Mouse (Mus musculus) heart, postnatal 0 days (tissue): ENCODE data around the gene Gab1. TPM values are rescaled to one million over a fixed set of nuclear protein-coding genes. Genes with fewer than 3 reads are reported as not detected.
A peak's percentile ranks its signal among the peaks of the same experiment; 100 is the strongest.

Experiments used
- ATAC-seq: fragments of 200-750 bp; cut with Nextera tagmentation; 2 replicates; pipeline ENCODE4 v1.8.0; 2017; ENCODE audit warnings: low read depth, moderate number of reproducible peaks, moderate library complexity; ENCODE audit not compliant: insufficient read depth
- DNase-seq: peaks from one replicate; pipeline ENCODE4 v3.0.0-alpha.2; 2016; ENCODE audit warnings: low spot score
- H3K27ac ChIP-seq: fragments of 300-500 bp; sonication (generic); 2 replicates; pipeline ENCODE4 v1.5.1; 2014; ENCODE audit warnings: low read depth, mild to moderate bottlenecking
- H3K27me3 ChIP-seq: fragments of 300-500 bp; sonication (generic); 2 replicates; pipeline ENCODE4 v1.6.1; 2014; ENCODE audit warnings: low read length, mixed read lengths; ENCODE audit not compliant: control insufficient read depth, insufficient read depth
- H3K36me3 ChIP-seq: fragments of 300-500 bp; sonication (generic); replicated peaks from 2 replicates; pipeline ENCODE4 v1.6.1; 2014; ENCODE audit warnings: low read length, mixed read lengths; ENCODE audit not compliant: control insufficient read depth, insufficient read depth
- H3K4me1 ChIP-seq: fragments of 300-500 bp; sonication (generic); 2 replicates; pipeline ENCODE4 v1.6.1; 2014; ENCODE audit warnings: antibody characterized with exemption; ENCODE audit not compliant: control insufficient read depth, insufficient read depth
- H3K4me2 ChIP-seq: fragments of 300-500 bp; sonication (generic); 2 replicates; pipeline ENCODE4 v1.6.1; 2014; ENCODE audit warnings: low read depth, mild to moderate bottlenecking, low read length, moderate library complexity
- H3K4me3 ChIP-seq: fragments of 300-500 bp; sonication (generic); 2 replicates; pipeline ENCODE4 v1.5.1; 2014; ENCODE audit warnings: low read depth, low read length
- H3K9ac ChIP-seq: fragments of 300-500 bp; sonication (generic); replicated peaks from 2 replicates; pipeline ENCODE4 v1.6.1; 2014; ENCODE audit warnings: low read depth, low read length, mixed read lengths
- H3K9me3 ChIP-seq: fragments of 300-500 bp; sonication (generic); replicated peaks from 2 replicates; pipeline ENCODE4 v1.6.1; 2016; ENCODE audit warnings: low read length; ENCODE audit not compliant: control insufficient read depth
- CTCF ChIP-seq: IDR thresholded peaks from 2 replicates; pipeline ENCODE4 v1.5.1; 2016; ENCODE audit warnings: antibody characterized with exemption, control low read depth, low read depth
- EP300 ChIP-seq: IDR thresholded peaks from 2 replicates; pipeline ENCODE4 v1.6.1; 2016; ENCODE audit warnings: antibody characterized with exemption, low read depth
- WGBS: fragments of 180-500 bp; shearing (Covaris S2); extraction: QIAGEN DNeasy Blood & Tissue Kit; methylation state at CpG from one replicate; pipeline ENCODE4 v1.1.7; 2014; 5-methylcytosine and 5-hydroxymethylcytosine counted together
- polyA plus RNA-seq: library from polyadenylated mRNA; unstranded; fragments of >200 nt; fragmentation: Nextera tagmentation; extraction: Ambion mirVana; gene quantifications from 2 replicates; pipeline ENCODE4 v1.2.1, GENCODE M21; 2015
- total RNA-seq: library from RNA; depleted of rRNA; stranded (reverse); fragments of >200 nt; gene quantifications from 2 replicates; pipeline ENCODE4 v1.2.3, GENCODE M21; 2014; ENCODE audit warnings: low replicate concordance

Gene Gab1
- total and polyA plus RNA-seq, 2 experiments from 2014 or later = 18.8 to 54.0 TPM

DNA sequence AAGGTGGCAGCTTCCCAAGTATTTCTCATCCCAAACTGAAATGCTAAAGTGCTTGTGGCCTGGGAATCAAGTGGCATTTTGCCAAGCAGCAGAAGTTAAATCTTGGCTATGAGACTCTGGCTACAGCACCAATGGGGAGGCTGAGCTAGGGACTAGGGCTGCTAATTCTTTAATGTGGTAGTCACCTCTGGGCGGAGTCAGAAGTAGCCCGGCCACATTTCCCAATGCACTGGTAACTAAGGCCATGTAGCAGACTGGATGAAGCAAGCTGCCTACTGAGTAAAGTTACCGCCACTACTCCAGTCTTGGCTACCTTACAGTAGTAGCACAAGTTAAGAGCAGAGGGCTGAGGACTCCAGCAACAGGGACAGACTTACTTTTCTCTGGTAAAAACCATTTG is 12.7 kb downstream of the Gab1 start:
- 45% methylated on average over 3 of the region's 3 CpGs for WGBS
- H3K36me3 ChIP-seq = peaks cover 4% of the 10 kb centered on the region
- peaks cover 58% of the 10 kb centered on the region for H3K4me1 ChIP-seq
- peak overlapping the region; percentile 11; the same call in 1 of the 2 replicates for H3K9ac ChIP-seq
- no peaks in the 10 kb centered on the region for H3K9me3 ChIP-seq
- ATAC-seq (peak; percentile 76), DNase-seq (peak; percentile 74)
- peak overlapping the region; percentile 55 for H3K4me2 ChIP-seq
- TF ChIP-seq EP300 (no peak), CTCF (no peak)
- peak overlapping the region; percentile 24 for H3K4me3 ChIP-seq
- H3K27me3 ChIP-seq = no peaks in the 10 kb centered on the region
- H3K27ac ChIP-seq = peak overlapping the region; percentile 86

DNA sequence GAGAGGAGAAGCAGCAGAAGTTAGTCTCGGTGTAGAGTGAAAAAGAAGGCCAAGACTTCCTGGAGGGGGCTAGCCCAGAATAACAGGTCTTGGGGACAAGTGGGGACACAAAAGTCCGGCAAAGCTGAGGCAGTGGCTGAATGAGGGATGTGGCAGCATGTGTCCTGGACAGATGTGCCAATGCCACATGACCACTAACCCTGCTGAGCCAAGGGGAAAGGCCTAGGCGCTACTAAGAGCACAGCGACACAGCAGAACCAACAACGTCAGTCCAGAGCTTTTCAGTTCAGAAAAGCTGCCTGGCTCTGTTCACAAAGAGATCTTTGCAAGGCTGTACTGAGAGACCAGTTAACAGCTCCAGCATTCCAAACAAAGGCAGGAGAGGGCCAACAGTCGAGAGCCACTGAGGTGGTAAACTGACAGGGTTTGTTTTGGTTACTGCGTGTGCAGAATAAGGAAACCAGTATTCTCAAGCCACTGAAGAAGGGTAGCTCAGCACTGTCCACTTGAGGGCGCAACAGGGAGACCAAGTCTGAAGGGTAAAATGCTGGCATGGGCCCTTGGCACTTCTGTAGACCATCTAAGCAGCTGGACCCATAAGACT is 15.0 kb downstream of the Gab1 start:
- Histone ChIP-seq H3K4me3 (no peak overlapping the region), H3K4me2 (no peak overlapping the region), H3K36me3 (peaks cover 9% of the 10 kb centered on the region), H3K27ac (peak overlapping the region; percentile 86), H3K9me3 (no peaks in the 10 kb centered on the region), H3K4me1 (peaks cover 47% of the 10 kb centered on the region), H3K9ac (no peak overlapping the region), H3K27me3 (no peaks in the 10 kb centered on the region)
- TF ChIP-seq EP300 (no peak), CTCF (no peak)
- ATAC-seq (no peak), DNase-seq (no peak)
- 49% methylated on average over 8 of the region's 8 CpGs for WGBS

GRCm38 (mm10) chr8:80863393-80863792 is 16.9 kb downstream of the Gab1 start:
- Histone ChIP-seq H3K4me1 (peaks cover 35% of the 10 kb centered on the region), H3K27ac (no peak overlapping the region), H3K36me3 (peaks cover 17% of the 10 kb centered on the region), H3K9me3 (no peaks in the 10 kb centered on the region), H3K4me2 (no peak overlapping the region), H3K9ac (no peak overlapping the region), H3K27me3 (no peaks in the 10 kb centered on the region), H3K4me3 (no peak overlapping the region)
- WGBS = 77% methylated on average over 5 of the region's 5 CpGs
- no peak for ATAC-seq
- no peak for DNase-seq
- no peak for TF ChIP-seq EP300
- no peak for TF ChIP-seq CTCF

DNA sequence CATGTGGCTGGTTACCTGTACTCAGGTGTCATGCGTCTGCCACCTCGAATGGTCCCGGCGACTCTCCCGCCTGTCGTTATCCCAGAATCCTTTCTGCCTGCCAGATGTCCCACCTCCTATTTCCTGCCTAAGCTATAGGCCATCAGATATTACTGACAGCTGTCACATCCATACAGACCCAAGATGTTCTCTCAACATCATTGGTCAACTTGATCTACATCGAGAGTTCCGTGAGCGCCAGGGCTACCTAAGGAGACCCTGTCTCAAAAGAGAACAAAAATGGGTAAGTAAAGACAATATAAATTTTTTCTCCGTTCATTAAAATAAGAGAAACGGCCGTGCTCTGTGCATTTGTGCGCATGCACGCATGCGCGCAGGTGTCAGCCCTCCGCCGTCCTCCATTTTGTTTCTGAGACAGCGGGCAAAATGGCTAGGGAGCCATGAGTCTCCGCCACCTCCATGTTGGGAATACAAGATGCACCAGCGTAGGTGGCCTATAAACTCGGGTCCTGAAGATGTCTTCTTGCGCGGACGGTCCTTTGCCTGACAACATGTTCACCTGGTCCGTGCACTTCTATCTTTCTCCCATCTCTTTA is 21.0 kb downstream of the Gab1 start:
- ATAC-seq (no peak), DNase-seq (no peak)
- H3K4me1 ChIP-seq = peaks cover 23% of the 10 kb centered on the region
- no peak overlapping the region for H3K4me2 ChIP-seq
- 96% methylated on average over 26 of the region's 26 CpGs for WGBS
- no peak overlapping the region for H3K9ac ChIP-seq
- no peaks in the 10 kb centered on the region for H3K27me3 ChIP-seq
- H3K27ac ChIP-seq = no peak overlapping the region
- peaks cover 16% of the 10 kb centered on the region for H3K36me3 ChIP-seq
- H3K9me3 ChIP-seq = no peaks in the 10 kb centered on the region
- TF ChIP-seq EP300 (no peak), CTCF (no peak)
- no peak overlapping the region for H3K4me3 ChIP-seq

DNA sequence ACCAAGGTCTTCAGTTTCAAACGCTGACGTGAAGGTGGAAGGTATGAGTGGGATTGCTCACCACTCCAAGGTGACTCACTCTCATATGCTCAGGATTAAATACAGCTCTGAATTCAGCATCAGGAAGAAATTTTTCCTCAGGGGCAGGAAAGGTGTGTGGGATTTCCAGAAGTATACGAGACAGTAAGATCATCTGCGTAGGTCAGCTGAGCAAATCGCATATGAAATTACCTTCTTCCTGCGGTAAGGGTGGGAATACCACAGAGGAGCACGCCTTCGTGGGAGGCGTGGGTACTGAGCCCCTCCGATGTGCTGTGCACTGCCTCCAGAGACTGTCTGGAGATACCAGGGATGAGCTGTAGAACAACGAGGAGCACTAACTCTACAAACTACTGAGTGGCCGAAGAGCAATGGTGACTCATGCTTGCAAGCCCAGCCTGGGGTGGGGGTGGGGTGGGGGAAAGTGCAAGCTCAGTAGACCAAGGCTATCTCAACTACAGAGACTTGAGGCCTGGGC is 22.4 kb downstream of the Gab1 start:
- peaks cover 16% of the 10 kb centered on the region for H3K36me3 ChIP-seq
- no peak overlapping the region for H3K4me2 ChIP-seq
- H3K9ac ChIP-seq = no peak overlapping the region
- WGBS = 55% methylated on average over 12 of the region's 12 CpGs
- DNase-seq (no peak), ATAC-seq (no peak)
- H3K9me3 ChIP-seq = no peaks in the 10 kb centered on the region
- TF ChIP-seq EP300 (no peak), CTCF (no peak)
- no peak overlapping the region for H3K4me3 ChIP-seq
- H3K4me1 ChIP-seq = peaks cover 32% of the 10 kb centered on the region
- H3K27me3 ChIP-seq = no peaks in the 10 kb centered on the region
- peak overlapping the region; percentile 52 for H3K27ac ChIP-seq
